Mouse (Mus musculus) adipose tissue, adult 10 weeks (tissue): Measurements from ENCODE around the gene Gm21962. TPM values are rescaled to one million over a fixed set of nuclear protein-coding genes. Genes with fewer than 3 reads are reported as not detected.

Experiments
- polyA plus RNA-seq: library from polyadenylated mRNA; stranded (reverse); fragments of 350-450 nt; fragmentation: Illumina TruSeq; extraction: RNeasy Lipid Tissue Mini Kit (QIAGEN cat#74804); gene quantifications from one replicate; pipeline ENCODE4 v1.2.3, GENCODE M21; 2014; ENCODE audit warnings: low read depth, low replicate concordance

Gm21962 gene
- not detected for polyA plus RNA-seq

DNA sequence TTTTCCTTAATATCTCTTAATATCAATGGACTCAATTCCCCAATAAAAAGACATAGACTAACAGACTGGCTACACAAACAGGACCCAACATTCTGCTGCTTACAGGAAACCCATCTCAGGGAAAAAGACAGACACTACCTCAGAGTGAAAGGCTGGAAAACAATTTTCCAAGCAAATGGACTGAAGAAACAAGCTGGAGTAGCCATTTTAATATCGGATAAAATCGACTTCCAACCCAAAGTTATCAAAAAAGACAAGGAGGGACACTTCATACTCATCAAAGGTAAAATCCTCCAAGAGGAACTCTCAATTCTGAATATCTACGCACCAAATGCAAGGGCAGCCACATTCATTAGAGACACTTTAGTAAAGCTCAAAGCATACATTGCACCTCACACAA is at the start of gene Gm21962:
Gene Gm21962, plus strand, starts transcription at position 301 of the 400 bp plus-strand sequence.

Other genes starting within 250 kb of the Gm21962 start
- 136 TPM for gene Ddit4l, start 49.9 kb upstream of the Gm21962 start, polyA plus RNA-seq
- 191 TPM for gene H2afz, start 193.0 kb downstream of the Gm21962 start, polyA plus RNA-seq
- 16.2 TPM for gene Dnajb14, start 196.2 kb downstream of the Gm21962 start, polyA plus RNA-seq
- 54.5 TPM for gene Lamtor3, start 247.0 kb downstream of the Gm21962 start, polyA plus RNA-seq